Mouse (Mus musculus) small intestine, adult 2 months (tissue): ENCODE data around the gene Spsb1. TPM values are rescaled to one million over a fixed set of nuclear protein-coding genes. Genes with fewer than 3 reads are reported as not detected.

Experiments used
- H3K27ac ChIP-seq: fragments of 200-500 bp; 2 replicates; pipeline ENCODE4 v1.5.1; 2012; ENCODE audit warnings: low read depth, low read length, control low read depth, inconsistent platforms; ENCODE audit not compliant: insufficient read depth
- H3K27me3 ChIP-seq: fragments of 200-500 bp; 2 replicates; pipeline ENCODE4 v1.6.1; 2012; ENCODE audit warnings: mild to moderate bottlenecking, moderate library complexity, low read length, inconsistent platforms; ENCODE audit not compliant: control insufficient read depth, insufficient read depth
- H3K36me3 ChIP-seq: fragments of 200-500 bp; 2 replicates; pipeline ENCODE4 v1.6.1; 2012; ENCODE audit warnings: mild to moderate bottlenecking, low read length, control low read depth, inconsistent platforms; ENCODE audit not compliant: control insufficient read depth, insufficient read depth
- H3K4me1 ChIP-seq: fragments of 200-500 bp; 2 replicates; pipeline ENCODE4 v1.6.1; 2012; ENCODE audit warnings: low read length, inconsistent platforms, mixed read lengths; ENCODE audit not compliant: control insufficient read depth, insufficient read depth, insufficient read length
- H3K4me3 ChIP-seq: fragments of 200-500 bp; 2 replicates; pipeline ENCODE4 v1.5.1; 2012; ENCODE audit warnings: low read depth, mild to moderate bottlenecking, control low read depth, inconsistent platforms, low read length, moderate library complexity
- CTCF ChIP-seq: fragments of 200-500 bp; IDR thresholded peaks from 2 replicates; pipeline ENCODE4 v1.5.1; 2012; ENCODE audit warnings: low read depth, mild to moderate bottlenecking, control low read depth, inconsistent platforms, low read length, moderate library complexity, mixed read lengths; ENCODE audit not compliant: insufficient replicate concordance, insufficient read length; ENCODE audit errors: extremely low read depth
- POLR2A ChIP-seq: fragments of 200-500 bp; IDR thresholded peaks from 2 replicates; pipeline ENCODE4 v1.6.1; 2012; ENCODE audit warnings: low read depth, mild to moderate bottlenecking, control low read depth, inconsistent platforms, low read length, moderate library complexity
- WGBS: fragments of 180-500 bp; shearing (Covaris S2); methylation state at CpG from one replicate; pipeline ENCODE4 v1.1.7; 2018; 5-methylcytosine and 5-hydroxymethylcytosine counted together
- polyA plus RNA-seq: library from polyadenylated mRNA; depleted of rRNA; stranded (reverse); fragments of >200 nt; gene quantifications from 2 replicates; pipeline ENCODE4 v1.2.3, GENCODE M21; 2012

Gene Spsb1
- polyA plus RNA-seq, 1 experiment = 27.3 TPM

DNA sequence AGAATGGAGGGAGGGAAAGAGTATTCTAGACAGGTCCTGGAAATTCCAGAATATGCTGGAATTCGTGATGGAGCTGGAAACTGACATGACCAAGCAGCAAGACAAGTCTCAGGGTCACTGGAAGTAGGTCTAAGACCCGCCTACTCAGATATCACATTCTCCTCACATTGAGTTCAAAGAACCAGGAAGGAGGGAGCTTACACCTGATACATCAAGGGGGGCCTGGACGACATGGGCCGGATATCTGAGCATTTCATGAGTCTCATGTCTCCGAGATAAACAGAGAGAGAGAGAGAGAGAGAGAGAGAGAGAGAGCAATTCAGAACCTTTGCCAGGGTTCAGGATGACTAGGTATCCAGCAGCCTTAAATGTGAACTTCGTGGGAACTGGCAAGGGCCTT lies 82.6 kb downstream of the Spsb1 start:
- H3K4me3 ChIP-seq = no peak overlapping the region
- H3K4me1 ChIP-seq = peaks cover 10% of the 10 kb centered on the region
- no peak overlapping the region for H3K27ac ChIP-seq
- H3K27me3 ChIP-seq = no peaks in the 10 kb centered on the region
- H3K36me3 ChIP-seq = no peaks in the 10 kb centered on the region
- WGBS = 39% methylated on average over 6 of the region's 6 CpGs
- no peak for TF ChIP-seq CTCF
- TF ChIP-seq POLR2A = no peak

DNA sequence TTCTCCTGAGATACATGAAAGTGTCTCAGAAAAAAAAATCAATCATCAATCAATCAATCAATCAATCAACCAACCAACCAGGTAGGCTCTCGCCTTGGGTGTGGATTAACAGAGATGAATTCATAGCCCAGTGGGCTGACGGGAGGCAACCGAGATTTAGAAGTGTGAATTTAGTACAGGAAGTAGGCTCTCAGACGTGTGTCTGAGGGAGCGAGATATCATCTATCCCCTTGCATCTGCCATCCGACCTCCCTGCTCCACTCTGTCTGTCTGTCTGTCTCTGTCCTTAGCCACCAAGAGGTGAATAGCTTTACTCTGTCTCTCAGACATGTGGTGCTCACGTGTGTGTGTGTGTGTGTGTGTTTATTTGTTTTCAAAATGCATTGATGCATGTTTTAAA lies 83.3 kb downstream of the Spsb1 start:
- no peak overlapping the region for H3K4me3 ChIP-seq
- H3K36me3 ChIP-seq = no peaks in the 10 kb centered on the region
- TF ChIP-seq POLR2A (no peak), CTCF (no peak)
- peaks cover 10% of the 10 kb centered on the region for H3K4me1 ChIP-seq
- H3K27ac ChIP-seq = no peak overlapping the region
- no peaks in the 10 kb centered on the region for H3K27me3 ChIP-seq
- WGBS = 65% methylated on average over 7 of the region's 7 CpGs

GRCm38 (mm10) chr4:149871014-149871413 lies 83.8 kb downstream of the Spsb1 start:
- no peaks in the 10 kb centered on the region for H3K27me3 ChIP-seq
- no peak overlapping the region for H3K27ac ChIP-seq
- no peak overlapping the region for H3K4me3 ChIP-seq
- peaks cover 4% of the 10 kb centered on the region for H3K4me1 ChIP-seq
- H3K36me3 ChIP-seq = no peaks in the 10 kb centered on the region
- 84% methylated on average over 11 of the region's 11 CpGs for WGBS
- TF ChIP-seq CTCF = no peak
- TF ChIP-seq POLR2A = no peak

- Histone ChIP-seq H3K4me1 (peaks cover under 1% of the 10 kb centered on the region; the same call in 1 of the 2 replicates), H3K27ac (no peak overlapping the region), H3K36me3 (no peaks in the 10 kb centered on the region), H3K4me3 (no peak overlapping the region), H3K27me3 (no peaks in the 10 kb centered on the region)
- TF ChIP-seq POLR2A (no peak), CTCF (peak; percentile 49; the same call in 1 of the 2 replicates)
These were observed 84.4 kb downstream of the Spsb1 start for GRCm38 (mm10) chr4:149870412-149870811.

DNA sequence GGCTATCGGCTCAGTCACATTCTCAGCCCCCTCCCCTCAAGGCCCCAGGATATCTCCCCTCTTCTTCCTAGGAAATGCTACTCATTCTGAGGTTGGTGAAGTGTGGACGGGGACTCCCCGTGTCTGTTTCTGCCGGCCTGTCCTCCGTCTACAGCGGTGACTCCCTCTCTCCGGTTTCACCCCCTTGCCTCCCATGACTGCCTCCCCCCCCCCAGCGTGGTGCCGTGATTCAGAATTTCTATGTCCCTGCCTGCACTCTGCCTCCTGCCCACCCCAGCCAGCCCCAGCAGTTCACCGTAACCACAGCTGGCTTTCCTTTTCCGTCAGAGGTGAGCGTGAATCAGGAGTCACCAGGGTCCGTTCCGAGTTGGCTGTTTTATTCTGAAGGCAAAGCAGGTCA lies 86.1 kb downstream of the Spsb1 start:
- 88% methylated on average over 14 of the region's 14 CpGs for WGBS
- TF ChIP-seq CTCF (no peak), POLR2A (no peak)

GRCm38 (mm10) chr4:149868009-149868408 lies 86.8 kb downstream of the Spsb1 start:
- WGBS = 71% methylated on average over 9 of the region's 9 CpGs
- TF ChIP-seq POLR2A = no peak
- TF ChIP-seq CTCF = no peak
- Histone ChIP-seq H3K4me1 (no peaks in the 10 kb centered on the region; the same call in 1 of the 2 replicates), H3K27ac (0 out of 2 replicates have a peak overlapping the region, but pooled peaks have one; percentile 39), H3K36me3 (no peaks in the 10 kb centered on the region), H3K4me3 (no peak overlapping the region), H3K27me3 (no peaks in the 10 kb centered on the region)

More for the DNA sequence above, 86.1 kb downstream of the Spsb1 start:
- Histone ChIP-seq H3K27ac (no peak overlapping the region), H3K4me1 (no peaks in the 10 kb centered on the region; the same call in 1 of the 2 replicates), H3K36me3 (no peaks in the 10 kb centered on the region), H3K4me3 (no peak overlapping the region), H3K27me3 (no peaks in the 10 kb centered on the region)

DNA sequence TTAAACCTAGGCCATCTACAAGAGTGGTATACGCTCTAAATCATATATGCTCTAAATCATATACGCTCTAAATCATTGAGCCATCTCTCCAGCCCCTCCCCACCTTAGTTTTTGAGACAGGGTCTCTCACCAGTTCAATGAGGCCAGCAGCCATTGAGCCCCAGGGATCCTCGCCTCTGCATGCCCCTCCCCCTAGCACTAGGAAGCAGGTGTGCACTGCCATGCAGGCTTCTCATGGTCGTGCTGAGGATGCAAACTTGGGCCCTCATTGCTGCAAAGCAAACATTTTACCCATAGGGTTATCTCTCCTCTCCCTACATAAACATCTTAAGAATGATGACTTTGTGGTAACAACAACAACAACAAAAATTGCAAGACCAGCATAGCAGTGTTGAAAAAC lies 87.5 kb downstream of the Spsb1 start:
- 71% methylated on average over 4 of the region's 4 CpGs for WGBS
- Histone ChIP-seq H3K36me3 (no peaks in the 10 kb centered on the region), H3K4me3 (no peak overlapping the region), H3K27ac (no peak overlapping the region), H3K27me3 (no peaks in the 10 kb centered on the region), H3K4me1 (no peaks in the 10 kb centered on the region; the same call in 1 of the 2 replicates)
- no peak for TF ChIP-seq CTCF
- TF ChIP-seq POLR2A = no peak
